Mouse (Mus musculus) thymus, adult 2 months (tissue): ENCODE data around the gene Golph3.

ENCODE experiments used
- CTCF ChIP-seq: fragments of 200-500 bp; IDR thresholded peaks from 2 replicates; pipeline ENCODE4 v1.5.1; 2012; ENCODE audit warnings: mild to moderate bottlenecking, control low read depth, low read length, moderate library complexity, borderline replicate concordance; ENCODE audit not compliant: control insufficient read depth, poor library complexity, insufficient read depth; ENCODE audit errors: extremely low read depth
- POLR2A ChIP-seq: fragments of 200-500 bp; IDR thresholded peaks from 2 replicates; pipeline ENCODE4 v1.6.1; 2012; ENCODE audit warnings: mild to moderate bottlenecking, low read length, control low read depth, moderate library complexity; ENCODE audit not compliant: control insufficient read depth, poor library complexity, insufficient read depth; ENCODE audit errors: extremely low read depth

DNA sequence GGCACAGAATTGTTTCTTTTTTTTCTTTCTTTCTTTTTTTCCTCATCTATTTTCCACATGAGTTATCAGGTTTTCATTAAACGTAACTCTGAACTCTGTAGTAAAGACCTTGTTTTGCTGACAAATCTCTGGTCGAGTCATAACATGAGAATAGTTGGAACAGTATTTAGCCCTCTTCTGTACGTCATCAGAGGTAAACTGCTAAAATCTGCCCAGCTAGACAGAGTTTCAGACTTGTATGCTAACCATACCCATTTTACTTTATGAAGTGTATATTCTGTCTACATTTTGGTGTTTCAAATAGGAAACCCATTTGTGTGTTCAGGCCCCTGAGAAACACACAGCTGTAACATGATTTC lies 16.5 kb downstream of the Golph3 start:
- no peak for TF ChIP-seq POLR2A
- no peak for TF ChIP-seq CTCF
